Mouse (Mus musculus) MEL-GATA-1-ER (cell line): ENCODE measurements around the gene Olfr569.

Source experiments
- DNase-seq: peaks from one replicate; pipeline ENCODE4 v3.0.0-alpha.2; 2012; ENCODE audit warnings: low read depth; ENCODE audit errors: extremely low read depth

The Olfr569 gene

GRCm38 (mm10) chr7:102890782-102891181 lies at the start of gene Olfr569:
Gene Olfr569 (minus strand): TSS chr7:102890882.
- no peak for DNase-seq

DNA sequence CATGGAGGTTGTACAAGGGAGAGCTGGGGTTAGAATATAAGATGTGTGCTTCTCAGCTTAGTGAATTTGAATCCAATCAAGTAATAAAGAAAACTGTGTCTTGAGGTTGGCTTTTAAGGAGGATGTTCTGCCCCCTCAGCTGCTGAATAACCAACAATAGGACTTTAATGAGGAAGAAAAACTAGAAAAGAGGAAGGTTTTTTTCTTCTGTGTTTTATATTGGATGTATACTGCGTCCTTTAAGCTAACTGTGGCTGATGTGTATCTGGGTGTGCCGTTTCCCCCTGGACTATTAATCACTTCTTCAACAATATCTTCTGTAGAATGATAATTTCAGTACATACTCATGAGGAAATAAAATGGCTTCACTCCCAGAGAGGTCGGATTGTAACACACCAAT lies 36.4 kb upstream of the Olfr569 start:
- DNase-seq: no peak

DNA sequence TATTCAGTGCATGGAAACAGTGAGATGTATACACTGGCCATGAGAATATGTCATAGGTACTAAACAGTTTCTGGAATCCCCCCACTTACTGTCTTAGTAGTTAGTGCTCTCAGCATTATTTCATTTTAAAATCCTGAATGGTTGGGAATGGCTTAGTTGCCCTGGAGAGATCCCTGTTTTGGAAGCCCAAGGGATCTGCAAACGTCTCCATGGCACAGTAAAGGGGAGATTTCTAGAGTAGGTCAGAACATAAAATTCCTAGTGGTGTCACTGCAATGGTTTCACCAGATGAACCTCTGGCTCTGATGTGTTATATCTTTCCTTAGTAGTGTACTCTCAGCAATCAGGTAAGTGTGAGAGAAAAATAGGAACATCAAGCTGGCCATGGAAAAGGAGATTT lies 33.4 kb upstream of the Olfr569 start, which contains the start of gene Olfr572:
Olfr572 (plus strand) TSS at position 301 of the 400 bp plus-strand sequence.
- no peak for DNase-seq

GRCm38 (mm10) chr7:102919632-102920031 lies 28.9 kb upstream of the Olfr569 start:
- peak; percentile 6 for DNase-seq

DNA sequence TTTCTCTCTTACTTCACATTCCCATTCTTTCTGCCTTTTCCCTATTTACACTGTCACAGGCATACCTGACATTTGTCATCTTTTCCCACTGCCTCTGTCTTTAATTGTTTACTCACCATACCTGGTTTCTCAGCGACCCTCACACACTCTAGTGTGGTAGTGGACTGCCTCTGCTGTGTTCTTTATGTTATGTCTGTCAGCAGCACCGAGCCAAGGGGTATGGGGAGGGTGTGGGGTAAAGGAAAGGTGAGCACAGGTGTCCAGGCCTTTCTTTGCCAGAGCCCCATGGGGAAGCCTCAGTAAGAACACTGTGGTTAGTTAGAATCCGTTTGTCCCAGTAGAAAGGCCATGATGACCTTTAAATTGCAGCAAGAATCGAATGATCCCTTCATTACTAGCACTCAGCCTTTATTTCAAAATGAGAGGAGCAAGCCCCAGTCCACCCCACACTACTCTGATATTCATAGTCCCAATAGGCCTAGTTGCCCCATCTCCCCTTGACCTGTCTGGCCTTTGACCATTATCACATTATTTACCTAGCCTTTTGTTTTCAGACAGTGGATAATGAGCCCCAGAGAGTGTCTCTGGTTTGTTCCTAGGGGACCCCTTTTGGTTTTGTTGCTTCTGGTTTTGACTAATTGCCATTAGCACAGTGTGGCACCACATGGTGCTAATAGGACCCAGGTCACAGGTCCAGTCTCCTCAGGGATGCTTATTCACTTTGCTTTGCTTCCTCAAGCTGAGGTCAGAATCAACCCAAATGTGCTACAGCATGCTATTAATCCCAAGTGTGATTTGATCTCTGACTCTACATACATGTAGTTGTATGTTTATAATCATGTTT lies 26.6 kb upstream of the Olfr569 start, which contains the start of gene Olfr571:
Olfr571 (minus strand) TSS at position 505 of the 844 bp plus-strand sequence.
- DNase-seq: no peak

DNA sequence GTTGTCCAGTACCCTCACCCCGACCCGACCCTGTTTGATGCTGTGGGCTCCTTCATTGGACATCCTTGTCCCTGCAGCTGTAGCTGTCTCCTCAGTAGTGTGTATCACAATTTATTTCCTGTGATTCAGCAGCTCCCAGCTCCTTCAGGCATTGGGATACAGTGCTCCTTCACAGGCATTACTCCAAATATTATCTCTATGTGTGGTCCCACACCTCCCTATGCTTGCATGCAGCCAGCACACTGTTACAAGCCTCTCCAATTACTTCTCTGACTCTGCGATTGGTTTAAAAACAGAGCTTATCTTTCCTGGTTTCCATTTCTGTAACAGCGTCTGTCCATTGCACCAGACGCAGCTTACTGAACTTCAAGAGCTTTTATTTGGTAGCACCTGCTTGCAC lies 25.7 kb upstream of the Olfr569 start:
- no peak for DNase-seq

DNA sequence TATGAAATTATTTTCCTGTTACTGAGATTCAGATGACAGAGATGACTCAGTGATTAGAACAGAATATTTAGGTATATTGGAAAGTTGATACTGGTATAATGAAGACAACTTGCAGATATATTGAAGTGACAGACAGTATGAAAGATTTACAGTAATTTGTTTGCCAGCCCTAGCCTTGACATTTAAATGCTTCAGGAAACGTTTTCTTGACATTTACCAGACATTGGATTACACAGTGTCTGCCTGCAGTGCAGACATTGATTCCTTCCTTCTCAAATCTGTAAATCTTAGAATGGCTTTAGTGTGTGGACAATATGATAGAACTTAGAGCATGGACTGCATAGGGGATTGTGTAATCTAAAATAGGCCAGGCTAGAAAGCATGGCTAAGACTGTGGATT lies 24.6 kb upstream of the Olfr569 start:
- no peak for DNase-seq

DNA sequence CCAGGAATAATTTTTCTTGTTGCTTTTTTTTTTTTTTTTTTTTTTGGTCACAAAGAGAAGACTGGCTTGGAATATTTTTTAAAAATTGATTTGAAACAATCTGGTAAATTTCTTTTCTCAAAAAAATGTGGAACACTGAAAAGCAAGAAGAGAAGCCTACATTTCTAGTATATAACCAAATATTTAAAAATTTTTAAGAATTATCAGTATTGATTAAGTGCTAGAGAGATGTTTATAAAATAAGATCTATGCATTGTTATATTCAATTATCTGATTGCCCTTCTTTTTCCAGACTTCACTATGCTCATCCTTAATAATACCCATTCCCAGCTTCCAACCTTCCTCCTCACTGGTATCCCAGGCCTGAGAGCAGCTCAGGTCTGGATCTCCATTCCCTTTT lies 13.9 kb downstream of the Olfr569 start, which contains the start of gene Olfr568:
Olfr568 (plus strand) TSS at position 301 of the 400 bp plus-strand sequence.
- DNase-seq: no peak

DNA sequence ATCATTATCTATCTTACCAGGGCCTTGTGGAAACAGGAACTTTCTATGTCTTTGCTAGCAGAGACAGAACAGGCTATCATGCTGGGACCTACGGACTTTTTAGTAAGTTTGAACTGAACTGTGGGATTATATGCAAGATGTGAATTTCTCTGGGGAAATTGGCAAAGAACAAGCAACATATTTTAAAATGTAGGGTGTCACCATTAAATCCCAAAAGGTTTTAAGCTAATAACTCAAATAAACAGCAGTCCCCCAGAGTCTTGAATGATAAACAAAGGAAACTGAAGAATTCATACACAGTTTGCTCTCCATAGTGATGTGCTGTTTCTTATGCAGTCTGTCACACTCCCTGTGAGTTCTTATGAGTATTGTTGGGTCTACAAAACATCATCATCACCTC lies 32.0 kb downstream of the Olfr569 start, which contains the start of gene Olfr566:
Olfr566 (minus strand) TSS at position 101 of the 400 bp plus-strand sequence.
- no peak for DNase-seq

DNA sequence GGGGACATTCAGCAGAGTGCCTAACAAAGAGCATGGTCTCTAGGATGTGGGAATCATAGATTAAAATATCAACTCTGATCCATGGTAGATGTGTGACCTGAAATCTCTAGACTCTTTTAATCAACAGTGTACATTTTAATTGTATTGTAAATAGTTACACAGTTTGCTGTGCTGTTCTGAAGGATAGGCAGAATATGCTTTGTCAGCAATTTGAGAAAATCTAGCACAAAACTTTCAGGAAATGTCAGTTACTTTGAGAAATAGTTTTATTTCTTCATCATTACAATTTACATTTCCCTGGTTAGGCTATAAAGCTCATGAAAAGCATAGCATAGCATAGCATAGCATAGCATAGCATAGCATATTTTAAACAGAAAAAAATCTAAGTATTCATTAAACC lies 34.9 kb downstream of the Olfr569 start:
- DNase-seq: no peak
